Mouse (Mus musculus) limb, embryonic 13.5 days (tissue): Measurements from ENCODE around the gene Sept5. TPM values are rescaled to one million over a fixed set of nuclear protein-coding genes. Genes with fewer than 3 reads are reported as not detected.

Source experiments
- ATAC-seq: fragments of 200-750 bp; cut with Nextera tagmentation; 2 replicates; pipeline ENCODE4 v1.8.0; 2017; ENCODE audit warnings: low read depth, moderate number of reproducible peaks, moderate TSS enrichment; ENCODE audit not compliant: low FRiP score
- H3K27ac ChIP-seq: fragments of 300-500 bp; sonication (generic); 2 replicates; pipeline ENCODE4 v1.5.1; 2015; ENCODE audit warnings: inconsistent platforms, mild to moderate bottlenecking, moderate library complexity
- H3K27me3 ChIP-seq: fragments of 300-500 bp; sonication (generic); 2 replicates; pipeline ENCODE4 v1.6.1; 2015; ENCODE audit warnings: mild to moderate bottlenecking, inconsistent platforms
- H3K36me3 ChIP-seq: fragments of 300-500 bp; sonication (generic); 2 replicates; pipeline ENCODE4 v1.6.1; 2015; ENCODE audit warnings: inconsistent platforms, mild to moderate bottlenecking, moderate library complexity
- H3K4me1 ChIP-seq: fragments of 300-500 bp; sonication (generic); 2 replicates; pipeline ENCODE4 v1.6.1; 2015; ENCODE audit warnings: inconsistent platforms
- H3K4me2 ChIP-seq: fragments of 300-500 bp; sonication (generic); replicated peaks from 2 replicates; pipeline ENCODE4 v1.6.1; 2015; ENCODE audit warnings: inconsistent platforms, mild to moderate bottlenecking, moderate library complexity
- H3K4me3 ChIP-seq: fragments of 300-500 bp; sonication (generic); 2 replicates; pipeline ENCODE4 v1.5.1; 2015; ENCODE audit warnings: moderate library complexity, mild to moderate bottlenecking, inconsistent platforms
- H3K9ac ChIP-seq: fragments of 300-500 bp; sonication (generic); 2 replicates; pipeline ENCODE4 v1.6.1; 2015; ENCODE audit warnings: mild to moderate bottlenecking, inconsistent platforms
- H3K9me3 ChIP-seq: fragments of 300-500 bp; sonication (generic); 2 replicates; pipeline ENCODE4 v1.6.1; 2016; ENCODE audit warnings: inconsistent platforms
- WGBS: fragments of 180-500 bp; shearing (Covaris S2); methylation state at CpG from one replicate; pipeline ENCODE4 v1.1.7; 2015; 5-methylcytosine and 5-hydroxymethylcytosine counted together
- polyA plus RNA-seq: library from polyadenylated mRNA; unstranded; fragments of >200 nt; fragmentation: Nextera tagmentation; extraction: Ambion mirVana; gene quantifications from 2 replicates; pipeline ENCODE4 v1.2.1, GENCODE M21; 2015

Sept5 gene
- polyA plus RNA-seq, 1 experiment from 2014 or later: 41.7 TPM

GRCm38 (mm10) chr16:18577071-18577470, 52.7 kb downstream of the Sept5 start:
- WGBS: 45% methylated on average over 3 of the region's 3 CpGs
- Histone ChIP-seq H3K4me1 (peaks cover 27% of the 10 kb centered on the region), H3K27me3 (peaks cover 50% of the 10 kb centered on the region)

GRCm38 (mm10) chr16:18574196-18574595, 55.6 kb downstream of the Sept5 start:
- Histone ChIP-seq H3K4me2 (no peak overlapping the region), H3K27ac (no peak overlapping the region), H3K4me3 (no peak overlapping the region), H3K9me3 (no peaks in the 10 kb centered on the region), H3K4me1 (peaks cover 15% of the 10 kb centered on the region), H3K36me3 (no peaks in the 10 kb centered on the region), H3K9ac (no peak overlapping the region), H3K27me3 (peaks cover 21% of the 10 kb centered on the region)
- no peak for ATAC-seq
- 73% methylated on average over 8 of the region's 8 CpGs for WGBS

More at GRCm38 (mm10) chr16:18577071-18577470, 52.7 kb downstream of the Sept5 start:
- Histone ChIP-seq H3K4me2 (no peak overlapping the region), H3K27ac (no peak overlapping the region), H3K36me3 (no peaks in the 10 kb centered on the region), H3K9ac (no peak overlapping the region), H3K4me3 (no peak overlapping the region), H3K9me3 (0 out of 2 replicates have a peak, but pooled peaks cover 3% of the 10 kb centered on the region)
- ATAC-seq: no peak

Other genes starting within 250 kb of the Sept5 start
- gene Txnrd2, start 203.6 kb downstream of the Sept5 start, polyA plus RNA-seq: 19.8 and 21.3 TPM in 2 replicates
- 87.4 and 89.4 TPM in 2 replicates for gene Comt, start 203.1 kb downstream of the Sept5 start, polyA plus RNA-seq
- gene Gnb1l, start 131.2 kb downstream of the Sept5 start, polyA plus RNA-seq: 20.4 and 21.4 TPM in 2 replicates
- gene Rtl10, start 131.1 kb downstream of the Sept5 start, polyA plus RNA-seq: 5.5 and 5.9 TPM in 2 replicates
- 5.5 and 6.0 TPM in 2 replicates for gene Tbx1, start 39.3 kb downstream of the Sept5 start, polyA plus RNA-seq
- gene Gp1bb, start 7.6 kb downstream of the Sept5 start, polyA plus RNA-seq: 2.6 and 3.6 TPM in 2 replicates
- gene Gm49601, start 3.5 kb downstream of the Sept5 start, polyA plus RNA-seq: 5.9 and 6.0 TPM in 2 replicates
- 22.4 and 27.0 TPM in 2 replicates for gene Cldn5, start 146.9 kb upstream of the Sept5 start, polyA plus RNA-seq
- gene Ufd1, start 181.8 kb upstream of the Sept5 start, polyA plus RNA-seq: 117 and 119 TPM in 2 replicates
- 45.3 and 46.8 TPM in 2 replicates for gene Cdc45, start 182.0 kb upstream of the Sept5 start, polyA plus RNA-seq
- gene 2510002D24Rik, start 206.6 kb upstream of the Sept5 start, polyA plus RNA-seq: 43.8 and 46.2 TPM in 2 replicates
- not detected in 2 replicates for gene Gm28539, start 206.6 kb upstream of the Sept5 start, polyA plus RNA-seq
- gene Mrpl40, start 246.9 kb upstream of the Sept5 start, polyA plus RNA-seq: 104 and 105 TPM in 2 replicates
- 18.9 TPM in 2 replicates for gene Hira, start 247.1 kb upstream of the Sept5 start, polyA plus RNA-seq